Mouse (Mus musculus) duodenum, adult 2 months (tissue): ENCODE measurements around the gene Tlr6. TPM values are rescaled to one million over a fixed set of nuclear protein-coding genes. Genes with fewer than 3 reads are reported as not detected.

Experiments used
- polyA plus RNA-seq: library from polyadenylated mRNA; depleted of rRNA; stranded (reverse); fragments of >200 nt; gene quantifications from 2 replicates; pipeline ENCODE4 v1.2.3, GENCODE M21; 2012; ENCODE audit warnings: low replicate concordance; rRNA removed

Tlr6 gene
- polyA plus RNA-seq, result 0.19 and 0.27 TPM in 2 replicates

GRCm38 (mm10) chr5:64959843-64960230 is at the start of gene Tlr6:
Tlr6 (minus strand) TSS chr5:64960097.

GRCm38 (mm10) chr5:64969861-64970771 is 10.2 kb upstream of the Tlr6 start, which contains the start of gene Fam114a1:
Fam114a1 (plus strand) TSS chr5:64970071.

Other genes starting within 250 kb of the Tlr6 start
- gene Klf3, start 156.7 kb downstream of the Tlr6 start, polyA plus RNA-seq, result 74.2 and 98.9 TPM in 2 replicates
- gene Tlr1, start 26.5 kb downstream of the Tlr6 start, polyA plus RNA-seq, result 0.83 and 1.5 TPM in 2 replicates
- gene Fam114a1, start 10.0 kb upstream of the Tlr6 start, polyA plus RNA-seq, result 6.7 and 9.0 TPM in 2 replicates
- 0.07 and 0.19 TPM in 2 replicates for gene Tmem156, start 132.0 kb upstream of the Tlr6 start, polyA plus RNA-seq
- 3.1 and 4.4 TPM in 2 replicates for gene Klhl5, start 147.4 kb upstream of the Tlr6 start, polyA plus RNA-seq
- 0.27 and 0.60 TPM in 2 replicates for gene Wdr19, start 239.6 kb upstream of the Tlr6 start, polyA plus RNA-seq